Mouse (Mus musculus) C2C12 (cell line): ENCODE results near the gene Cdipt.

Source experiments
- CTCF ChIP-seq: IDR thresholded peaks from one replicate; pipeline ENCODE4 v1.5.1; 2011; ENCODE audit not compliant: control insufficient read depth, insufficient read depth, insufficient read length
- MAX ChIP-seq: IDR thresholded peaks from one replicate; pipeline ENCODE4 v1.6.1; 2011; ENCODE audit warnings: mild to moderate bottlenecking, control low read depth
- MYOD1 ChIP-seq: IDR thresholded peaks from one replicate; pipeline ENCODE4 v1.6.1; 2011; ENCODE audit warnings: low read depth; ENCODE audit not compliant: control insufficient read depth, insufficient read length
- USF1 ChIP-seq: IDR thresholded peaks from one replicate; pipeline ENCODE4 v1.6.1; 2011; ENCODE audit warnings: low read depth, mild to moderate bottlenecking, control low read depth, moderate library complexity

GRCm38 (mm10) chr7:127023896-127024690 is 48.4 kb downstream of the Cdipt start:
- no peak for TF ChIP-seq USF1
- no peak for TF ChIP-seq CTCF
- no peak for TF ChIP-seq MYOD1
- TF ChIP-seq MAX = no peak
